8 mouse cellular contexts compared by ENCODE assay signal in the genomic region with DNA sequence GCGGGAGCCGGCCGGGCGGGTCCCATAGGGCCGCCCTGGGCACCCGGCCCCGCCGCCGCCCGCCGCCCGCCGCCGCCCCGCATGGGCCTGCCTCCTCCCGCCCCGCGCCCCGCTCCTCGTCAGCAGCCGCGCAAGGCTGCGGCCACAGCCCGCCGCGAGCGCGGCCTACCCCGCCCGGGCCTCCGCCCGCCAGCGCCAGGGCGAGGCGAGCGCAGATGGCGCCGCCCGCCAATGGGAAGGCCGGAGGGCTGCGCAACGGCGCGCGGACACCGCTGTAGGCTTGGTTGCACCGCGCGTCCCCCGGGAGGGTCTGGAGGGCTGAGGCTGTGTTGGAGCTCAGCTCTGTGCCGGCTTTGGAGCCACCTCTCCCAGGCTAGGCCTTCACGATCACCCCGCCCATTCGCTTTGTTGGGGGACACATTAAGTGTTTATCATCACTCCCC. TPM values are rescaled to one million over a fixed set of nuclear protein-coding genes. Genes with fewer than 3 reads are reported as not detected.
DNase-seq lines count a peak whose midpoint lies in the region; ATAC-seq and TF ChIP-seq lines count a peak whose summit lies in the region.

No protein-coding gene starts in this region.

- H3K4me1 ChIP-seq in heart, embryonic 16.5 days (ENCODE audit: control insufficient read depth, insufficient read depth, low read length) = peaks cover 33% of the 10 kb centered on the region
- H3K4me1 ChIP-seq in lung, embryonic 16.5 days (replicated peaks; ENCODE audit: control insufficient read depth, insufficient read depth, low read length) = peaks cover 31% of the 10 kb centered on the region

- H3K27ac ChIP-seq in heart, embryonic 16.5 days (ENCODE audit: low read length) = peak overlapping the region; percentile 55
- H3K27ac ChIP-seq in layer of hippocampus, adult 2 months = peak overlapping the region; percentile 97
- H3K27ac ChIP-seq in lung, embryonic 16.5 days (ENCODE audit: low read length) = peak overlapping the region; percentile 58

- H3K4me3 ChIP-seq in heart, embryonic 16.5 days (ENCODE audit: low read length) = peak overlapping the region; percentile 75
- peak overlapping the region; percentile 83 for H3K4me3 ChIP-seq in layer of hippocampus, adult 2 months
- H3K4me3 ChIP-seq in lung, embryonic 16.5 days (ENCODE audit: low read length) = peak overlapping the region; percentile 67

- no peak for TF ChIP-seq CTCF in brain, embryonic 14.5 days (IDR thresholded peaks at IDR 0.05; ENCODE audit: borderline replicate concordance, extremely low read depth, insufficient read depth, insufficient read length)
- TF ChIP-seq CTCF in layer of hippocampus, adult 2 months (conservative IDR thresholded peaks at IDR 0.05) = no peak

- H3K36me3 ChIP-seq in heart, embryonic 16.5 days (ENCODE audit: control insufficient read depth, insufficient read depth) = no peaks in the 10 kb centered on the region
- no peaks in the 10 kb centered on the region for H3K36me3 ChIP-seq in lung, embryonic 16.5 days (ENCODE audit: control insufficient read depth, insufficient read depth, low read length)

- peak overlapping the region; percentile 78 for H3K4me2 ChIP-seq in heart, embryonic 16.5 days (ENCODE audit: low read depth, low read length)
- H3K4me2 ChIP-seq in lung, embryonic 16.5 days (ENCODE audit: low read depth, low read length) = peak overlapping the region; percentile 94

- H3K9me3 ChIP-seq in heart, embryonic 16.5 days (replicated peaks; ENCODE audit: control insufficient read depth, low read length) = no peaks in the 10 kb centered on the region
- H3K9me3 ChIP-seq in lung, embryonic 16.5 days (ENCODE audit: control insufficient read depth, low read length) = no peaks in the 10 kb centered on the region

- peak; percentile 92 for TF ChIP-seq POLR2A in brain, embryonic 14.5 days (IDR thresholded peaks at IDR 0.05; ENCODE audit: borderline replicate concordance, extremely low read depth, insufficient read depth, insufficient read length, poor library complexity, severe bottlenecking)

- ATAC-seq in CD4-positive, CD25-positive, alpha-beta regulatory T cell, adult 4 months = peak; percentile 29
- peak; percentile 37 for ATAC-seq in erythroblast, adult 5-6 weeks (replicated peaks; ENCODE audit: low FRiP score, poor library complexity, severe bottlenecking)
- peak; percentile 90 for ATAC-seq in heart, embryonic 16.5 days (replicated peaks; ENCODE audit: extremely low read depth, insufficient read depth, low FRiP score)
- ATAC-seq in lung, embryonic 16.5 days (ENCODE audit: low read depth) = peak; percentile 95

- peak overlapping the region; percentile 87 for H3K9ac ChIP-seq in heart, embryonic 16.5 days (ENCODE audit: low read length)
- H3K9ac ChIP-seq in lung, embryonic 16.5 days (ENCODE audit: low read length) = peak overlapping the region; percentile 89

- under 1% methylated on average over 42 of the region's 54 CpGs for WGBS in heart, embryonic 16.5 days
- WGBS in lung, embryonic 16.5 days = under 1% methylated on average over 25 of the region's 54 CpGs

- H3K27me3 ChIP-seq in heart, embryonic 16.5 days (ENCODE audit: control insufficient read depth, insufficient read depth, low read length) = no peaks in the 10 kb centered on the region
- H3K27me3 ChIP-seq in lung, embryonic 16.5 days (ENCODE audit: control insufficient read depth, insufficient read depth, low read depth, low read length) = no peaks in the 10 kb centered on the region

- peak; percentile 91 for DNase-seq in brain, embryonic 14.5 days (ENCODE audit: low read depth)
- DNase-seq in layer of hippocampus, adult 2 months (ENCODE audit: low spot score in 2 of 2) = peak in 1 of 2 experiments; percentile 68
- peak; percentile 80 for DNase-seq in ovary, postnatal 36 days (ENCODE audit: low spot score)
- DNase-seq in thymus, postnatal 36 days = peak; percentile 23 to 43

RNA-seq across cellular contexts. Expression of gene Tmcc2, which starts 0.5 kb away (rescaled TPM):
- polyA plus RNA-seq in CD4-positive, CD25-positive, alpha-beta regulatory T cell, adult 4 months (2017; shearing (Covaris generic)) = 1 to 10 TPM; 1.0 to 1.2 TPM
- 53.1 and 74.0 TPM in 2 replicates for polyA plus RNA-seq in brain, embryonic 14.5 days (2012; rRNA removed)
- total RNA-seq in erythroblast, adult 5-6 weeks (2015; ENCODE audit: low replicate concordance) = 2,859 and 3,164 TPM in 2 replicates
- 5,593 and 6,096 TPM in 2 replicates for total RNA-seq in erythroblast, adult 5-6 weeks (2017; ENCODE audit: low replicate concordance)
- polyA plus RNA-seq in heart, embryonic 16.5 days (2015; fragmentation: Nextera tagmentation; extraction: Ambion mirVana) = 10.6 and 11.1 TPM in 2 replicates
- total RNA-seq in layer of hippocampus, adult 2 months (2021) = 100 to 1,000 TPM; 242 to 256 TPM
- 11.0 and 16.3 TPM in 2 replicates for polyA plus RNA-seq in lung, embryonic 16.5 days (2015; fragmentation: Nextera tagmentation; extraction: Ambion mirVana)

RNA-seq across cellular contexts. Expression of gene Dstyk, which starts 25.8 kb away (rescaled TPM):
- 1 to 10 TPM; 4.9 to 7.1 TPM for polyA plus RNA-seq in CD4-positive, CD25-positive, alpha-beta regulatory T cell, adult 4 months (2017; shearing (Covaris generic))
- 13.4 and 13.6 TPM in 2 replicates for polyA plus RNA-seq in brain, embryonic 14.5 days (2012; rRNA removed)
- 36.8 and 37.3 TPM in 2 replicates for total RNA-seq in erythroblast, adult 5-6 weeks (2015; ENCODE audit: low replicate concordance)
- total RNA-seq in erythroblast, adult 5-6 weeks (2017; ENCODE audit: low replicate concordance) = 46.4 and 59.1 TPM in 2 replicates
- 9.1 and 10.5 TPM in 2 replicates for polyA plus RNA-seq in heart, embryonic 16.5 days (2015; fragmentation: Nextera tagmentation; extraction: Ambion mirVana)
- total RNA-seq in layer of hippocampus, adult 2 months (2021) = 10 to 100 TPM; 49.0 to 50.2 TPM
- polyA plus RNA-seq in lung, embryonic 16.5 days (2015; fragmentation: Nextera tagmentation; extraction: Ambion mirVana) = 15.5 and 16.6 TPM in 2 replicates

Comparison
In these comparisons a context has a peak if more than half of its experiments do, and no peak if none do; other contexts are left out.
1. ATAC-seq: peak in every context shown above with its lines; median percentile 95 in lung, embryonic 16.5 days; 90 in heart, embryonic 16.5 days; 37 in erythroblast, adult 5-6 weeks; 29 in CD4-positive, CD25-positive, alpha-beta regulatory T cell, adult 4 months.